In the genomic region with DNA sequence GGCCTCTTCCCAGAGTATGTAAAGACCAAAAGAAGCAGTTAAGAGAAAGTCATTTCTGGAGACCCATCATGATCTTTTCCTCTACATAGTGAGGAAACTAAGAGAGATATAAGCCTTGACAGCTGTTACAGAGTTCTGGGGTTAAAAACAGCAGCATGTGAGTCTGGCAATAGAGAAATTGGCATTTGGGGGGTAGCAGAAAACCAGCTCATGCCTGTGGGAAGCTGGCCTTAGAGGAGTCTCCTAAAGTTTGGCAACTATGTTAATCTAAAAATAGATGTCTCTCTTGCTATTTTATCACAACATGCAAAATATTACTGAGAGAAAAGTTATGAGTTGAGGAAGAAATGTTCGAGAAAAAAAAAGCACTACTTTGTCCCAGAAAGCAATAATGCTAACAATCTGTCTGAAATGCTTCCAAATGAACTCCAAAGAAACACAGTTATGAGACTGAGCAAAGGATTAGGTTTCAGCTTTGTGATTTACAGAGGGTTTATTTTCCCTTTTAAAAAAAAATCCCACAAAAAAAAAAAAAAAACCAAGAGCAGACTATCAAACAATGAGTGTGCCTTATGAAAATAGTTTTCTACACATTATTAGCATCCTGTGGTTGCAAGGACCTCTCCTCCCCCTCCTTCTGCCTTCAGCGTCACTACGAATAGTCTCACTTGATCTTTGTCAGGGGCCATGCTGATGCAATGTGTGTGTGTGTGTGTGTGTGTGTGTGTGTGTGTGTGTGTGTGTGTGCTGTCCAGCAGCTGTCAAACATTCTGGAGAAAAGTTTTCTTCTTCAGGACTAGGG, we compare ENCODE assay signal across 15 mouse cellular contexts.
DNase-seq lines count a peak whose midpoint lies in the region; ATAC-seq and TF ChIP-seq lines count a peak whose summit lies in the region.
"Had no signal": no experiment of that assay in that cellular context is flagged by ENCODE, and none has a peak within 500 bp of the region (broad histone marks: within the 10 kb centered on the region; RNA-seq: fewer than 3 reads in every experiment).

No protein-coding gene starts in this region.

- no peak overlapping the region for H3K9ac ChIP-seq in kidney, embryonic 16.5 days (replicated peaks; ENCODE audit: low read length)
- H3K9ac ChIP-seq: liver, embryonic 13.5 days; midbrain, embryonic 12.5 days; neural tube, embryonic 12.5 days had no signal

- no peak overlapping the region for H3K4me3 ChIP-seq in kidney, embryonic 16.5 days (ENCODE audit: low read length)
- H3K4me3 ChIP-seq in cerebellum, adult 2 months (replicated peaks; ENCODE audit: insufficient read depth, low read depth, low read length), result no peak overlapping the region
- H3K4me3 ChIP-seq: liver, embryonic 13.5 days; midbrain, embryonic 12.5 days; neural tube, embryonic 12.5 days had no signal

- H3K27ac ChIP-seq in kidney, embryonic 16.5 days (ENCODE audit: low read length), result peak overlapping the region; percentile 84
- no peak overlapping the region for H3K27ac ChIP-seq in cerebellum, adult 2 months (ENCODE audit: insufficient read depth, low read length)
- H3K27ac ChIP-seq: liver, embryonic 13.5 days; midbrain, embryonic 12.5 days; neural tube, embryonic 12.5 days had no signal

- WGBS in kidney, embryonic 16.5 days, result 42% methylated on average over 3 of the region's 3 CpGs
- 66% methylated on average over 3 of the region's 3 CpGs for WGBS in cerebellum, adult 2 months

- no peak overlapping the region for H3K4me2 ChIP-seq in kidney, embryonic 16.5 days (replicated peaks; ENCODE audit: low read depth, low read length)
- H3K4me2 ChIP-seq: liver, embryonic 13.5 days; midbrain, embryonic 12.5 days; neural tube, embryonic 12.5 days had no signal

- peak; percentile 74; the same call in 1 of the 2 replicates for ATAC-seq in kidney, embryonic 16.5 days (ENCODE audit: low FRiP score, low TSS enrichment)
- ATAC-seq in common myeloid progenitor, adult 5-6 weeks (replicated peaks; ENCODE audit: low read depth, poor library complexity, severe bottlenecking), result 0 out of 2 replicates have a peak, but pooled peaks have one; percentile 24
- peak; percentile 49 for ATAC-seq in granulocyte monocyte progenitor cell, adult 5-6 weeks (replicated peaks; ENCODE audit: poor library complexity, severe bottlenecking)
- 0 out of 2 replicates have a peak, but pooled peaks have one; percentile 34 for ATAC-seq in megakaryocyte progenitor cell, adult 5-6 weeks (replicated peaks; ENCODE audit: poor library complexity)
- ATAC-seq: activated CD4-positive, CD25-positive, alpha-beta regulatory T cell, adult 4 months; forebrain, embryonic 16.5 days had no signal

- TF ChIP-seq POLR2A in cerebellum, adult 2 months (IDR thresholded peaks at IDR 0.05; ENCODE audit: borderline replicate concordance, insufficient read depth, low read length), result no peak

- peaks cover 11% of the 10 kb centered on the region; the same call in 1 of the 2 replicates for H3K36me3 ChIP-seq in kidney, embryonic 16.5 days (ENCODE audit: insufficient read depth, low read length)
- H3K36me3 ChIP-seq: liver, embryonic 13.5 days; midbrain, embryonic 12.5 days; neural tube, embryonic 12.5 days had no signal

- TF ChIP-seq CTCF in cerebellum, adult 2 months (IDR thresholded peaks at IDR 0.05; ENCODE audit: borderline replicate concordance, insufficient read depth, low read depth, low read length), result no peak

- H3K4me1 ChIP-seq in kidney, embryonic 16.5 days (ENCODE audit: insufficient read depth, low read length), result peaks cover 13% of the 10 kb centered on the region; the same call in 1 of the 2 replicates
- no peaks in the 10 kb centered on the region for H3K4me1 ChIP-seq in cerebellum, adult 2 months (ENCODE audit: control insufficient read depth, insufficient read depth, low read length)
- H3K4me1 ChIP-seq: liver, embryonic 13.5 days; midbrain, embryonic 12.5 days; neural tube, embryonic 12.5 days had no signal

- no peaks in the 10 kb centered on the region for H3K27me3 ChIP-seq in kidney, embryonic 16.5 days (ENCODE audit: insufficient read depth, low read length)
- H3K27me3 ChIP-seq in cerebellum, adult 2 months (ENCODE audit: control insufficient read depth, insufficient read depth, low read length), result no peaks in the 10 kb centered on the region
- H3K27me3 ChIP-seq: liver, embryonic 13.5 days; midbrain, embryonic 12.5 days; neural tube, embryonic 12.5 days had no signal

- no peaks in the 10 kb centered on the region for H3K9me3 ChIP-seq in kidney, embryonic 16.5 days (ENCODE audit: low read length)
- H3K9me3 ChIP-seq: liver, embryonic 13.5 days; midbrain, embryonic 12.5 days; neural tube, embryonic 12.5 days had no signal

- DNase-seq in kidney, adult 8-10 months, result no peak
- DNase-seq in cerebellum, adult 18-20 months, result no peak
- DNase-seq in cerebellum, adult 2 months, result no peak
- no peak for DNase-seq in spleen, postnatal 4 days (ENCODE audit: low spot score in 2 of 2)
- DNase-seq: cerebellum, postnatal 25 days; gastrocnemius, postnatal 25 days; liver, embryonic 13.5 days had no signal

Comparison
In these comparisons a context has a peak if more than half of its experiments do, and no peak if none do; other contexts are left out.
1. ATAC-seq: peak in every context shown above with its lines; median percentile 74 in kidney, embryonic 16.5 days; 49 in granulocyte monocyte progenitor cell, adult 5-6 weeks; 34 in megakaryocyte progenitor cell, adult 5-6 weeks; 24 in common myeloid progenitor, adult 5-6 weeks.